ENCODE assay signal across 9 mouse cellular contexts in the genomic region with DNA sequence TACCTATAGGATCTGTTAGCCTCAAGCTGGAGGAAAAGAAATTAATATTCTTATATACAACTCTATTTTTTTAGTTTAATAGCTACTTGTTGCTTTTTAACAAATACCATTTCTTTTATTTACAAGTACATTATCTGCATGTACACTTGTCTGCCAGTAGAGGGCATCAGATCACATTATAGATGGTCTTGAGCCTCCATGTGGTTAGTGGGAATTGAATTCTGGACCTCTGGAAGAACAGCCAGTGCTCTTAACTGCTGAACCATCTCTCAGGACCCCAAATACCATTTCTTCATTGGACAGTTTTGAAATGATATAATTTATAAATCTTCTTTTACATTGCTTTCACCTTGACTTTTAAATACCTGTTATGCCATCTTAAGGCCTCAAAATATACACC. TPM values are rescaled to one million over a fixed set of nuclear protein-coding genes. Genes with fewer than 3 reads are reported as not detected.
DNase-seq lines count a peak whose midpoint lies in the region; ATAC-seq and TF ChIP-seq lines count a peak whose summit lies in the region.
"Had no signal": no experiment of that assay in that cellular context is flagged by ENCODE, and none has a peak within 500 bp of the region (broad histone marks: within the 10 kb centered on the region; RNA-seq: fewer than 3 reads in every experiment).

No protein-coding gene starts in this region.

- H3K27me3 ChIP-seq in liver, embryonic 14.5 days (ENCODE audit: control insufficient read depth, insufficient read depth, low read length) = no peaks in the 10 kb centered on the region
- no peaks in the 10 kb centered on the region for H3K27me3 ChIP-seq in intestine, postnatal 0 days (replicated peaks; ENCODE audit: control insufficient read depth, insufficient read depth, low read length)

- ATAC-seq in cerebellum, adult (ENCODE audit: insufficient number of reproducible peaks, low FRiP score, low TSS enrichment) = no peak
- ATAC-seq in liver, embryonic 14.5 days (ENCODE audit: insufficient read depth) = no peak
- no peak for ATAC-seq in intestine, postnatal 0 days
- ATAC-seq: hindbrain, embryonic 16.5 days had no signal

- TF ChIP-seq CTCF in liver, embryonic 14.5 days (IDR thresholded peaks at IDR 0.05; ENCODE audit: low read depth) = peak; percentile 56
- TF ChIP-seq CTCF in intestine, postnatal 0 days (IDR thresholded peaks at IDR 0.05; ENCODE audit: low read depth) = peak; percentile 72

- H3K4me2 ChIP-seq in liver, embryonic 14.5 days (ENCODE audit: low read depth) = no peak overlapping the region
- H3K4me2 ChIP-seq in intestine, postnatal 0 days (replicated peaks; ENCODE audit: low read depth) = no peak overlapping the region

- H3K4me3 ChIP-seq in liver, embryonic 14.5 days (ENCODE audit: insufficient read depth in 1 of 2, low read depth in 2 of 2, low read length in 2 of 2) = no peak overlapping the region
- no peak overlapping the region for H3K4me3 ChIP-seq in intestine, postnatal 0 days (ENCODE audit: low read depth, low read length)

- no peak for TF ChIP-seq EP300 in liver, embryonic 14.5 days (IDR thresholded peaks at IDR 0.05; ENCODE audit: low read depth)

- H3K4me1 ChIP-seq in liver, embryonic 14.5 days (replicated peaks; ENCODE audit: control insufficient read depth in 2 of 2, insufficient read depth in 2 of 2, low read length in 1 of 2) = no peaks in the 10 kb centered on the region
- H3K4me1 ChIP-seq in intestine, postnatal 0 days (replicated peaks; ENCODE audit: control insufficient read depth, insufficient read depth, low read length) = no peaks in the 10 kb centered on the region

- H3K9ac ChIP-seq in liver, embryonic 14.5 days (replicated peaks) = no peak overlapping the region
- H3K9ac ChIP-seq in intestine, postnatal 0 days (ENCODE audit: low read depth, low read length) = no peak overlapping the region

- no peaks in the 10 kb centered on the region for H3K36me3 ChIP-seq in liver, embryonic 14.5 days (replicated peaks; ENCODE audit: control insufficient read depth, insufficient read depth, low read depth)
- no peaks in the 10 kb centered on the region for H3K36me3 ChIP-seq in intestine, postnatal 0 days (ENCODE audit: control insufficient read depth, insufficient read depth)

- DNase-seq in cerebellum, adult 9-10 months = peak; percentile 46
- no peak for DNase-seq in liver, embryonic 14.5 days (ENCODE audit: low read depth in 3 of 3, low spot score in 3 of 3)
- DNase-seq in liver (no peak), R1 (ENCODE audit: low read depth, low spot score) (peak; percentile 42)
- DNase-seq in T-cell, adult 2 months (ENCODE audit: low spot score) = no peak
- no peak for DNase-seq in natural killer cell, adult 2 months (ENCODE audit: low spot score in 2 of 2)

- H3K9me3 ChIP-seq in liver, embryonic 14.5 days (ENCODE audit: control insufficient read depth, low read length) = no peaks in the 10 kb centered on the region
- H3K9me3 ChIP-seq in intestine, postnatal 0 days (ENCODE audit: control insufficient read depth) = no peaks in the 10 kb centered on the region

- H3K27ac ChIP-seq in liver, embryonic 14.5 days = no peak overlapping the region
- H3K27ac ChIP-seq in intestine, postnatal 0 days (ENCODE audit: low read depth, low read length) = no peak overlapping the region

RNA-seq across cellular contexts. Expression of a gene that starts 9.2 kb away (rescaled TPM):
- polyA plus RNA-seq in liver, embryonic 14.5 days (2012; rRNA removed) = 1.1 and 1.8 TPM in 2 replicates
- polyA plus RNA-seq in liver, embryonic 14.5 days (2014; fragmentation: Nextera tagmentation; extraction: Ambion mirVana) = 2.1 and 2.2 TPM in 2 replicates
- 1.3 and 1.5 TPM in 2 replicates for polyA plus RNA-seq in intestine, postnatal 0 days (2015; fragmentation: Nextera tagmentation; extraction: Ambion mirVana)

Comparison
In these comparisons a context has a peak if more than half of its experiments do, and no peak if none do; other contexts are left out.
1. DNase-seq: peak in cerebellum, adult 9-10 months (single experiment) and R1 (single experiment); none in liver, embryonic 14.5 days (0 of 3), liver (single experiment), T-cell, adult 2 months (single experiment) and natural killer cell, adult 2 months (0 of 2).